Mouse (Mus musculus) heart, embryonic 14.5 days (tissue): Measurements from ENCODE around the gene Crlf2. TPM values are rescaled to one million over a fixed set of nuclear protein-coding genes. Genes with fewer than 3 reads are reported as not detected.

Experiments
- ATAC-seq: fragments of 200-750 bp; cut with Nextera tagmentation; 2 replicates; pipeline ENCODE4 v1.8.0; 2017; ENCODE audit warnings: low read depth, moderate TSS enrichment; ENCODE audit not compliant: insufficient number of reproducible peaks, insufficient read depth, low FRiP score
- H3K27ac ChIP-seq, 2 experiments: fragments of 200-500 bp in 1 of 2; fragments of 300-500 bp in 1 of 2; sonication (generic) in 1 of 2; replicated peaks in 1 of 2; 2 replicates each; pipeline ENCODE4 v1.5.1; 2012 to 2014; ENCODE audit warnings: low read depth in 2 of 2, low read length in 2 of 2, control low read depth in 1 of 2, mild to moderate bottlenecking in 1 of 2, mixed read lengths in 1 of 2; ENCODE audit not compliant: control insufficient read depth in 1 of 2, insufficient read depth in 1 of 2
- H3K27me3 ChIP-seq: fragments of 300-500 bp; sonication (generic); 2 replicates; pipeline ENCODE4 v1.6.1; 2014; ENCODE audit warnings: mild to moderate bottlenecking, low read length, control low read depth; ENCODE audit not compliant: control insufficient read depth, insufficient read depth
- H3K36me3 ChIP-seq: fragments of 300-500 bp; sonication (generic); 2 replicates; pipeline ENCODE4 v1.6.1; 2014; ENCODE audit warnings: mild to moderate bottlenecking, control low read depth, low read length, mixed read lengths; ENCODE audit not compliant: control insufficient read depth, insufficient read depth
- H3K4me1 ChIP-seq, 2 experiments: fragments of 200-500 bp in 1 of 2; fragments of 300-500 bp in 1 of 2; sonication (generic) in 1 of 2; 2 replicates each; pipeline ENCODE4 v1.6.1; 2012 to 2014; ENCODE audit warnings: low read length in 2 of 2, control low read depth in 1 of 2, mixed read lengths in 1 of 2; ENCODE audit not compliant: control insufficient read depth in 2 of 2, insufficient read depth in 2 of 2
- H3K4me2 ChIP-seq: fragments of 300-500 bp; sonication (generic); 2 replicates; pipeline ENCODE4 v1.6.1; 2014; ENCODE audit warnings: mild to moderate bottlenecking, low read length
- H3K4me3 ChIP-seq, 2 experiments: fragments of 200-500 bp in 1 of 2; fragments of 300-500 bp in 1 of 2; sonication (generic) in 1 of 2; 2 replicates each; pipeline ENCODE4 v1.5.1; 2012 to 2014; ENCODE audit warnings: low read length in 2 of 2, mild to moderate bottlenecking in 2 of 2, control low read depth in 1 of 2, low read depth in 1 of 2, moderate library complexity in 1 of 2; ENCODE audit not compliant: control insufficient read depth in 1 of 2, insufficient read depth in 1 of 2
- H3K9ac ChIP-seq: fragments of 300-500 bp; sonication (generic); 2 replicates; pipeline ENCODE4 v1.6.1; 2014; ENCODE audit warnings: mild to moderate bottlenecking, low read length
- H3K9me3 ChIP-seq: fragments of 300-500 bp; sonication (generic); 2 replicates; pipeline ENCODE4 v1.6.1; 2016; ENCODE audit warnings: low read length, control low read depth; ENCODE audit not compliant: control insufficient read depth
- WGBS: fragments of 180-500 bp; shearing (Covaris S2); extraction: QIAGEN DNeasy Blood & Tissue Kit; methylation state at CpG from one replicate; pipeline ENCODE4 v1.1.7; 2014; 5-methylcytosine and 5-hydroxymethylcytosine counted together
- polyA plus RNA-seq: library from polyadenylated mRNA; unstranded; fragments of >200 nt; fragmentation: Nextera tagmentation; extraction: Ambion mirVana; gene quantifications from 2 replicates; pipeline ENCODE4 v1.2.1, GENCODE M21; 2014

Crlf2 gene
- 6.9 and 7.0 TPM in 2 replicates for polyA plus RNA-seq

DNA sequence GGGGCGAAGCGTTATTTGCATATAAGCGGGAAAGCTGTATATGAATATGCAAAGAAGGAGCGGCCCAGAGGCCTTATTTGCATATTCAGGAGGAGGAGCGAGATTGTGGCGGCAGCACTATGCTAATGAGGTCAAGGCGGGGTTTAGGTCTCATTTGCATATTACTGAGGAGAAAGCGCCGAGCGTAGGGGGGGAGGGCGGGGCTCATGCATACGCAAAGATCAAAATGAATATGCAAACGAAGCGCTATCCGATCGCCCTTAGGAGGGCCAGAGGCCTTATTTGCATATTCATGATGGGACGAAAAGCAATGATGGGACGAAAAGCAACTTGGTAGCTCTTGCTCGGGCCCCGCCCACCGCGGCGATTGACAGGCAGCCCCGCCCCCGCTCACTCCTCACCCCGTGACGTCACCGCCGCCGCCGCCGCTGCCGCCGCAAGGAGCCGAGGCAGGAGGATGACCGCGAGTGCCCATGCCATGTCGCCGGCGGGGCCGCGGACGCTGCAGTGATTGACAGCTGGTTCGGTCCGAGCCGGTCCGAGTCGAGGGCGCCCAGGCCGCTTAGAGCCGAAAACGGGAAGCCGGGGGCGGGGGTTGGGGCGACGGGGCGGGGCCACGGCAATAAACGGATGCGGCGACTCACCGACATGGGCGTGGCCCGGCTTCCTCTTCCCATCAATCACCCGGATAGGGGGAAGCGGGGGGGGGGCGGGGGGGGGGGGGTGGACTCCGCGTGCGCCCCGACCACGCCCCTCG lies at the start of gene Crlf2:
Gene Crlf2 (minus strand): TSS at position 590 of the 757 bp plus-strand sequence.
- Histone ChIP-seq H3K9me3 (peaks cover 38% of the 10 kb centered on the region), H3K4me1 (no peaks in the 10 kb centered on the region), H3K4me2 (peak within 1 kb of the TSS; percentile 74), H3K36me3 (peaks cover 4% of the 10 kb centered on the region; the same call in 1 of the 2 replicates), H3K27ac (peak within 1 kb of the TSS; percentile 88 to 91), H3K27me3 (no peaks in the 10 kb centered on the region), H3K4me3 (peak within 1 kb of the TSS; percentile 62 to 65), H3K9ac (peak within 1 kb of the TSS; percentile 73)
- under 1% methylated on average over 54 of the region's 73 CpGs for WGBS
- ATAC-seq = peak; percentile 64

DNA sequence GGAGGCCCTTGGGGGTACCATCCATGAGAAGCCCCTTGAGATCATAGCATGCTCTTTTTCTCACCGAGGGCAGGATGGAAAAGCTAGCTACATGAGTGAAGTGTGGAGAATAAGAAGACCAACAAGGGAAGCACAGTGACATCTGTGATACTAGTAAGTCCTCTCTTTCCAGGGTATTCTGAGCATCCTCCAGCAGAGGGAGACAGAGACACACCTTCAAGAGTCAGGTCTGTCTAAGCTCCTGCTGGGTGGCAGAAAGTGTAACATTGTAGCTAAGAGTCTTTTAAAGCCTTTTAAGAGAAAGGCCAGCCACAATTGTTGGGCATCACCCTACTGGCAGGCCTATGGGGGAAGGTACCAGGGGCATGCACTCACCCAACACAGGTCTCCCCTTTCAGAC lies 43.8 kb upstream of the Crlf2 start:
- no peak for ATAC-seq
- H3K27me3 ChIP-seq = no peaks in the 10 kb centered on the region
- no peak overlapping the region for H3K4me2 ChIP-seq
- H3K4me3 ChIP-seq = no peak overlapping the region
- H3K4me1 ChIP-seq = no peaks in the 10 kb centered on the region
- H3K9me3 ChIP-seq = peaks cover 14% of the 10 kb centered on the region; the same call in 1 of the 2 replicates
- H3K9ac ChIP-seq = no peak overlapping the region
- WGBS = 24% methylated on average over 1 of the region's 1 CpGs
- no peaks in the 10 kb centered on the region for H3K36me3 ChIP-seq
- no peak overlapping the region for H3K27ac ChIP-seq

DNA sequence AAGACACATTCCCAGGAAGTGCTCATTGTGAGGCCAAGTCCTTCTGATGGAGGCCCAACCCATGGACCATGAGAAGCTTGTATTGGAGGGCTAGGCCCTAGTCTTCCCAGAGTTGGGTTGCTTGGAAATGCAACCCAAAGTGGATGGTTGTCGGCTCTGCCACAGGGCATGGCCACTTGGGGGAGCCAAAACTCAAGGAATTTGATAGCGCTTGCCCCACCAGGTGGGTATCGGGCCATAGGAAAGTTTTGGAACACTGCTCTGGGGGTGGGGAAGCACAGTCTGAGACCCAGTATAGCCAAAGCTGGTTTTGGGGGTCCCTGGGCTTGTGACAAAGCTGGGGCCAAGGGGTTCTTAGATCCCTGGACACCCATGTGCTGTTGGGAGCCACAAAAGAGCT lies 42.3 kb upstream of the Crlf2 start:
- H3K9me3 ChIP-seq = peaks cover 17% of the 10 kb centered on the region; the same call in 1 of the 2 replicates
- no peaks in the 10 kb centered on the region for H3K4me1 ChIP-seq
- 20% methylated on average over 3 of the region's 3 CpGs for WGBS
- ATAC-seq = no peak
- no peaks in the 10 kb centered on the region for H3K36me3 ChIP-seq
- H3K27me3 ChIP-seq = no peaks in the 10 kb centered on the region
- no peak overlapping the region for H3K4me2 ChIP-seq
- no peak overlapping the region for H3K4me3 ChIP-seq
- H3K9ac ChIP-seq = no peak overlapping the region
- no peak overlapping the region for H3K27ac ChIP-seq

DNA sequence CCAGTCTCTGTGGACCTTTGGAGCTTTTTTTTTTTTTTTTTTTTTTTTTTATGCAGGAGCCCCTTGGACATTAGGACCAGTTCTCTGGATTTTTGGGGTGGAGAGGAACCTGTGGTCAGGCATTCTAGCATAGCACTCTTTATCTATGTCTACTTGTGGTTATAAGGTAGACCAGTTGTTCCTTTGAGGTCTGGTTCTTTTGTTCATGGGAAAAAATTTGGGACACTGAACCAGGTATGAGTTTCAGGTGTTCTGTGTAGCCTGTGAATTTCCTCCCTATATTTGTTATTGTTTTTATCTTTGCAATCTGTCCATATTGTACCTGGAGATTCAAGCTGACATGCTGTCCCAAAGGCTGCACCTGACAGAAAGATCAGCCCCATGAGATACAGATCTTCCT lies 40.1 kb upstream of the Crlf2 start:
- Histone ChIP-seq H3K36me3 (no peaks in the 10 kb centered on the region), H3K4me3 (no peak overlapping the region), H3K4me1 (no peaks in the 10 kb centered on the region), H3K27ac (no peak overlapping the region), H3K9ac (no peak overlapping the region), H3K9me3 (peaks cover 17% of the 10 kb centered on the region), H3K27me3 (no peaks in the 10 kb centered on the region), H3K4me2 (no peak overlapping the region)
- no peak for ATAC-seq

DNA sequence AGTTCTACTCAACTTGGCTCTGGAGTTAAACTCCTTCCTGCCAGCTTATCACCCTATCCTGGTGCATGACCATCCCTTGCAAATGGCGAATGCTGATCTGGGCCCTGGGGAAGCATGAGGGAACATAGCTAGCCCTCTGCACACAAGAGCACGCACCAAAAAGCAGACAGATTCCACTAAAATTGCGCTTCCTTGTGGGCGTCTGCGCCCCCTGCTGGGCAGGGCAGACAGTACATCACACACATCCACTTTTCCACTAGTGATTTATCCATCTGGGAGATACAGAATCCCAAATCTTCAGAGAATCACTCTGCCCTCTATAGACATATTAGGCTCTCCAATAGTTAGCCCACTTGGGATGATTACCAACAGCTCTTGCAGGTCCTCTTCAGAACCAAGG lies 37.9 kb upstream of the Crlf2 start:
- Histone ChIP-seq H3K9ac (no peak overlapping the region), H3K4me2 (no peak overlapping the region), H3K36me3 (no peaks in the 10 kb centered on the region), H3K27me3 (no peaks in the 10 kb centered on the region), H3K4me1 (no peaks in the 10 kb centered on the region), H3K9me3 (peaks cover 17% of the 10 kb centered on the region), H3K4me3 (no peak overlapping the region), H3K27ac (no peak overlapping the region)
- no peak for ATAC-seq
- 38% methylated on average over 5 of the region's 5 CpGs for whole genome bisulfite sequencing

DNA sequence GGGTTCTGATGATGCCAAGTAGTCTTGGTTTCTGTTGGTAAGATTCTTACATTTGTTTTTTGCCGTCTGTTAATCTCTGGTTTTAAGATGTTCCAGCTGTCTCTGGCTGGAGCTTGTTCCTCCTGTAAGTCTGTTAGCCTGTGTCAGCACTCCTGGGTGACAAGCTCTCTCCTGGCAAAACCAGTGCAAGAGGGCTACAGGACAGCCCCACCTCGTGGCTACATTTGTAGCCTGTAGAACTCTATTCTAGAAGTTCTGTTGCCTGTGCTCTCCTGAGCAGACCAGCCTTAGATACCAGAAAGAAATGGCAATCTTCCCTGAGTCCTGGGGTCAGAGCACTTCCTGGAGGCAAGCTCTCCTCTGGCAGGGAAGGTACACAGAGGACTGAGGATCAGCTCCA lies 4.0 kb upstream of the Crlf2 start:
- H3K4me3 ChIP-seq = no peak overlapping the region
- H3K27me3 ChIP-seq = no peaks in the 10 kb centered on the region
- no peaks in the 10 kb centered on the region for H3K4me1 ChIP-seq
- H3K27ac ChIP-seq = no peak overlapping the region
- H3K9ac ChIP-seq = no peak overlapping the region
- whole genome bisulfite sequencing = 47% methylated on average over 2 of the region's 2 CpGs
- H3K4me2 ChIP-seq = no peak overlapping the region
- H3K9me3 ChIP-seq = 0 out of 2 replicates have a peak, but pooled peaks cover 4% of the 10 kb centered on the region
- no peak for ATAC-seq
- H3K36me3 ChIP-seq = no peaks in the 10 kb centered on the region

DNA sequence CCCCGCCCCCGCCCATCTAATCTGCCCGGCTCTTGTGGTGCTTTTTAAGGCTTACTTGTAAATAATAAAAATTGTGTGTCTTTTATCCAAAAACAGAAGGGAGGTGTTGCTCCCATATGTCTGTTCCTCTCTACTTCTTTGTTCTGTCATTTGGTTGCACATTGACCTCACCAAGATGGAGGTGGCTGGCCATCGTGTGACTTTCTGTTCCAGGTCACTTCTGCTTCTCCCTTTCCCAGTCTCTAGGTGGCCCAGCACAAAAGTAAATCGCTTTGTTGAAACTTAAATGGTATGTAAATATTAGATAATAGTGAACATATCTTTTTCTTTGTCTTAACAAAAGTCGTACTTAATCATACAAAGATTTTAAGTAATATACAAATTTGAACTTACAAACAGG lies 398 bp upstream of the Crlf2 start:
- peak overlapping the region; percentile 74 for H3K4me2 ChIP-seq
- H3K4me3 ChIP-seq = peak overlapping the region in 1 of 2 experiments; percentile 65; a peak in 2 of 4 replicates
- H3K4me1 ChIP-seq = no peaks in the 10 kb centered on the region
- H3K27ac ChIP-seq = peak overlapping the region in 1 of 2 experiments; percentile 91; a peak in 1 of 4 replicates
- no peaks in the 10 kb centered on the region for H3K27me3 ChIP-seq
- peaks cover 36% of the 10 kb centered on the region for H3K9me3 ChIP-seq
- 28% methylated on average over 6 of the region's 6 CpGs for WGBS
- no peak overlapping the region for H3K9ac ChIP-seq
- ATAC-seq = no peak
- peaks cover 4% of the 10 kb centered on the region; the same call in 1 of the 2 replicates for H3K36me3 ChIP-seq

DNA sequence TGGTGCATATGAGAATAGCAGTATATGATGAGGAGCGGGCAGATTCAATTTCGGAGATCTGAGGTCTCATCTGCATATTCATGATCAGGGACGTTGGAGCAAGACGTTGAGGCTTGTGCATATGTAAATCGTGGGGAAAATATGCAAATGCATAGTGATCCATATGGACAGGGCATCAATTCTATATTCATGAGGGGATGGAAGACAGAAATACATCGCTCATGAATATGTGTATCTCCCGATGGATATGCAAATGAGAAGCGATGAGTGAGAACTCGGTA lies 730 bp downstream of the Crlf2 start:
- H3K9me3 ChIP-seq = peaks cover 44% of the 10 kb centered on the region
- H3K27ac ChIP-seq = peak overlapping the region; percentile 84 to 91
- WGBS = under 1% methylated on average over 9 of the region's 9 CpGs
- no peaks in the 10 kb centered on the region for H3K4me1 ChIP-seq
- H3K36me3 ChIP-seq = peaks cover 4% of the 10 kb centered on the region; the same call in 1 of the 2 replicates
- H3K27me3 ChIP-seq = no peaks in the 10 kb centered on the region
- H3K9ac ChIP-seq = peak overlapping the region; percentile 3; the same call in 1 of the 2 replicates
- H3K4me3 ChIP-seq = peak overlapping the region; percentile 62 to 65
- no peak for ATAC-seq
- H3K4me2 ChIP-seq = peak overlapping the region; percentile 74
